Mouse (Mus musculus) left cerebral cortex, adult 9 months (tissue): ENCODE measurements at regions not wholly inside any gene's neighbourhood (a gene's known extent, or its start where the extent isn't known, plus 50 kb on each side); places are given as distances from the start of the nearest gene placed in this dataset.
A peak's percentile ranks its signal among the peaks of the same experiment; 100 is the strongest.

ENCODE experiments used
- DNase-seq, 2 experiments: peaks; one replicate each; pipeline ENCODE4 v3.0.0; 2022; ENCODE audit warnings: low spot score in 2 of 2

DNA sequence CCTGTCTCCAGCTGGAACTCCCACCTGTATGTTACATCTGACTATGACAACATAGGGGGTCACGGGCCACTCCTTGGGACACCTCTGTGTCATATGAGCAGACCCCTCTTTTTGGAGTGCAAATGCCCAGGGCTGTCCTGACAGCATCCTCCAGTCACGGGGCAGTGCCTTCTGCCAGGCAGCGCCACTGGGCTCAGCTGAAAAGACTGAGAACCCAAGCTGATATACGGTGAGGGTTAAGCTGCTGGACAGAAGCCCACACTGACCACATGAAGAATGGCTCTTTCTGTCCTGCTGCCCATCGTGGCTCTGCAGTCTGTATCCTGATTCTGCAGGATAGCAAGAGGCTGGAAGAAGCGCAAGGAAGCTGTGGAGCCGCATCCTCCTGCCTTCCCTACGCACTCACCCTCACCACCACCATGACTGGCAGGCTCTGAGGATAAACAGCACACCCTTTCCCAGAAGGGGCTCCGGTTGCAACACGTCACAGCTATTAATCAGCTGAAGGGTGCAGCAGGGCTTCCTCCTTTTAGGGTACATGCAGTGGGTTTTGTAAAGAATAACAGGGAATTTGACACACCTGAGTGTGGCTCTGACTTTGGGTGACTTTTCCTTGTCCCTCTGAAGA, 93.9 kb upstream of the Arntl start:
- no peak for DNase-seq

- no peak for DNase-seq
These were observed 89.7 kb upstream of the Arntl start for GRCm38 (mm10) chr7:113117599-113117998.

DNA sequence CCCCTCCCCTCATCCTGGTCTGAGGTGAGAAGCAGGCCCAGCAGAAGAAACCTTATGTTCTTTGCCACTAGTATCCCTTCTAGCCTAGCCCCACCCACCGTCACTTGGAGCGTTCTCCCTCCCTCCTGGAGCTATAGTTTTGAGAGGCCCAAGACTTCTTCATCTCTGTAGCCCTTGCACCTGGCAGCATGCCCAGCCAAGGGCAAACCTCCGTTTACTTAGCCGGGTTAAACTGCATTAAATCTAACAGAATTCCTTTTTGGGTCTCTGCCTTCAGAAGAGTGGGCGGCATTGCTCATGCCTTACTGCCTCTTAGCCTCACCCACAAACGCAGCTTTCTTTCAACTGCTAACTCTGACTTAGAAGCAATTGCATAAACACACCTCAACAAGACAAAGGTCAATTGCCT, 85.3 kb upstream of the Arntl start:
- peak; percentile 34 to 42 for DNase-seq

GRCm38 (mm10) chr7:113126010-113126409, 81.3 kb upstream of the Arntl start:
- no peak for DNase-seq

DNA sequence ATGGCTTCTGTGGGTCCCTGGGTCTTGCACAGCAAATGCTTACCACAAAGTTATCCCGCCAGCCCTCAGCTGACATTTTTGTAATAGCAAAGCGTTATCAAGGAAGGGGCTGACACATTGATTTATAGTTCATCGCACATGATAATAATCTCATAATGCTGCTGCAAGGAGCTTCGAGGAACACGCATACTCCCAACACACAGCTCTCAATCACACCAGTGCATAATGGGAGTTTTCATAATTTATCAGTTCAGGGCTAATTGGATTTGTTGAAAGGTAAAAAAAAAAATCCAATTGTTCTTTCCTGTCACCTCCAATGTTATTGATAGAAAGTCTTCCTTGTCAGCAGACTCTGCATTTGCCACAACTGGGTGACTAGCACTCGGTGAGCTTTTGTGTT, 76.7 kb upstream of the Arntl start:
- DNase-seq, result no peak

DNA sequence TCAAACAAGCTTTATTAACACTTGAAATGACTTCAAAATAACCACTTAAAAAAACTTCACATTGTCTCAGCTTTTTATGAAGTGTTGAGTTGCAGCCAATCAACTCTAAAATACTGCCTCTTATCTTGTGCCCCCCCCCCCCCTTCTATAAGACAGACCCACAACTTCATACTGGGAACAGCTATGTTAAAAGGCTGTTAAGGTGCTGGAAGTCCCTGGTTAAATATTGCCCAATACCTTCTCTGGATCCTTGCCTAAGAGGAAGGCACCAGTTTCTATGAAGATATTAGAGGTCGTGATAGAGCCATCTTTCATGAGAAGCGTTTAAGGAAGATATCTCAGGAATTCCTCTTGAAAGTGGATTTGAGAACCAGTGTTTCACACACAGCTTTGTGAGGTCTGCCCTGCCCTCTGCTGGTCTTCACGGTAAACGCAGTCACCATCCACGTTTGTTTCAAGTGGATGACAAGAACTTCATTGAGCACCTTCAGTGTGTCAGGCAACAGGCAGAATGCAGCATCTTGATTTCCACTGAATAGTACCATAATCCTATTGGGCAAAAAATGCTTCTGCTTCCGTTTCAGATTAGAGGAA, 75.2 kb upstream of the Arntl start:
- DNase-seq, result peak in 1 of 2 experiments; percentile 93

- DNase-seq, result no peak
These were observed 73.4 kb upstream of the Arntl start for GRCm38 (mm10) chr7:113133891-113134290.

DNA sequence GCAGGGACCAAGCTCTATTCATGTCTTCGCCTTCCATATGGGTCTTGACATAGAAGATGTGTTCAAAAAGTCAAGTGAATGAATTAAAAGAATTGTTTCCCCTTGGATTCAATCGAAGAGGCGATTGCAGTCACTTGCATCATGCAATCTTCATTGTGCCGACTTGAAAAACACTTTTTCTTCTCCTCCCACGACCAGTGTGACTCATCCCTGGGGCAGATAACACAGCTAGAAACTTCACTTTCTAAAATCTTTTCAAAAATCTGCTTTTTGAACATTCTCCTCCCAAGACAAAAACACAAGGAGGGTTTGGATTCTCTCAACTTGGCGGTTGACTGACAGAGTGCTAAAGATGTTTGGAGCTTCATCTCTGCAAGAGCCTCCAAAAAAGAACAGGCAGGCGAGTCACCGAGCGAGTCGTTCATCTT, 67.2 kb upstream of the Arntl start:
- peak; percentile 61 to 74 for DNase-seq

DNA sequence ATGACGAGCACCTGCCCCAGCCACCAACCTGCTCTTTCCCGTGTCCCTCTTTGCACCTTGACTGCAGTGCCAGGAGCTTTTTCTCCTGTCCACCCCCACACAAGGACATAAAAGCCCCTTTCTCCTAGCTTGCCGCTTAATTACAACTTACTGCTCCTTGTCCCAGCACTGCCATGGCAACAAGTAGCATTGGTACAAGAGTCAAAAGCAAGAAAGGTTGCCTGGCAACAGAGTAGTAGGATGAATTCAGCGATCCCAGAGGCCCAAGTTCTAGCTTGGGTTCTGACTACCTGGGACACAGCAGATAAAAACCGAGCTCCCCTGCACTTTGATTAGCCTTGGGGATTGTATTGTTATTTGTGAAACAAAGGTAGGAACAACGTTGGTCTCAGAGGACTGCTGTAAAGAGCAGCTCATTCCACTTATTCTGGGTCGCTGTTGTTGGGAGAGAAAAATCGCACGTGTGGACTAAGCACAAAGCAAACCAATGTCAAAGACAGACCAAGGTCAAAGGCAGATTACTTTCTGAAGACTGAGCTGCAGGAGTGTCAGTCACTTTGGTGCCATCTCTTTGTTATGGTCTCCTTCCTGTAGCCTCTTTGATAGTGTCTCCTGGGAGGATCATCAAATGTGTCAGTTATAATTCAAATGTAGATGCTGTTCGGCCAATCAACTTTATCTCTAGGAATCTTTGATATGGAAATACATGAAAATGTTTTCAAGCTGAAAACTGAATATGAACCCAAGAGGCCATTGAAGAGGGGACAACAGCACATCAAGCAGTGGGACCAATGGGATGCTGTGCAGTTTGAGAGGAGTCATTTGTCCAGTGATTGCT, 65.2 kb upstream of the Arntl start:
- DNase-seq, result peak in 1 of 2 experiments; percentile 59

GRCm38 (mm10) chr7:113143552-113143951, 63.7 kb upstream of the Arntl start:
- DNase-seq, result peak in 1 of 2 experiments; percentile 94

DNA sequence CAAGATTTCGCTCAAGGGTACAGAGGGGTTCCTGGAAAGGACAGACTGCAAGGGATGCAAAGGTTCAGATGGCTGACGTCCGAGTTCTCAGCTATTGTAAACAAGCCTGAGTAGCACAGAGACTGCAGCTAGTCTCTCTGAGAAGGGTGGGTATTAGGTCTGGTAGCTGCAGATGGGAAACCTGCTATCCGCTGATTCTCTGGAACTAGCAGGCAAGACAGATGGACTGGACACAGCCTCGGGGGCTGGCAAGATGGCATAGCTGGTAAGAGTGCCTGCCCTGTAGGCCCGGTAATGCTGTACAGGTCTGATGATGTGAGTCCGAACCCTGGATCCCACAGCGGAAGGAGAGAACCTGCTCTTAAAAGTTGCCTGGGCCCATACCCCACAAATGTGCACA, 62.2 kb upstream of the Arntl start:
- DNase-seq, result no peak

DNA sequence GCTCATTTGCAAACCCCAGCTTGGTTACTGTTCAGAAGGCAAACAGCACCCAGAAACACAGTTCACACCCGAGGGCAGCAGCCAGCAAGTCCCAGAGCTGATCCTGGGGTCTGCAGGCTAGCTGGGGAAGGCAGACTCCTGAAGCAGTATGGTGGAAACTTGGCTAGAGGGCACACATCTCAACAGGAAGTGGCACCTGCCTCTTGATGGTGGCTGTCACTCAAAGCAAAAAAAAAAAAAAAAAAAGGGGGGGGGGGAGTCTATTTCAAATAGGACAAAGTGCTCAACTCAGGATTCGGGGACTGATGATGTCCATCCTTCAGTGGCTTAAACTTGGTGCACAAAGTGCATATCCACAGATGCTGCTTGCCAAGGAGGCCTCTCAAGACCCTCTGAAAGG, 61.2 kb upstream of the Arntl start:
- no peak for DNase-seq

GRCm38 (mm10) chr7:113146526-113146925, 60.7 kb upstream of the Arntl start:
- DNase-seq, result no peak

DNA sequence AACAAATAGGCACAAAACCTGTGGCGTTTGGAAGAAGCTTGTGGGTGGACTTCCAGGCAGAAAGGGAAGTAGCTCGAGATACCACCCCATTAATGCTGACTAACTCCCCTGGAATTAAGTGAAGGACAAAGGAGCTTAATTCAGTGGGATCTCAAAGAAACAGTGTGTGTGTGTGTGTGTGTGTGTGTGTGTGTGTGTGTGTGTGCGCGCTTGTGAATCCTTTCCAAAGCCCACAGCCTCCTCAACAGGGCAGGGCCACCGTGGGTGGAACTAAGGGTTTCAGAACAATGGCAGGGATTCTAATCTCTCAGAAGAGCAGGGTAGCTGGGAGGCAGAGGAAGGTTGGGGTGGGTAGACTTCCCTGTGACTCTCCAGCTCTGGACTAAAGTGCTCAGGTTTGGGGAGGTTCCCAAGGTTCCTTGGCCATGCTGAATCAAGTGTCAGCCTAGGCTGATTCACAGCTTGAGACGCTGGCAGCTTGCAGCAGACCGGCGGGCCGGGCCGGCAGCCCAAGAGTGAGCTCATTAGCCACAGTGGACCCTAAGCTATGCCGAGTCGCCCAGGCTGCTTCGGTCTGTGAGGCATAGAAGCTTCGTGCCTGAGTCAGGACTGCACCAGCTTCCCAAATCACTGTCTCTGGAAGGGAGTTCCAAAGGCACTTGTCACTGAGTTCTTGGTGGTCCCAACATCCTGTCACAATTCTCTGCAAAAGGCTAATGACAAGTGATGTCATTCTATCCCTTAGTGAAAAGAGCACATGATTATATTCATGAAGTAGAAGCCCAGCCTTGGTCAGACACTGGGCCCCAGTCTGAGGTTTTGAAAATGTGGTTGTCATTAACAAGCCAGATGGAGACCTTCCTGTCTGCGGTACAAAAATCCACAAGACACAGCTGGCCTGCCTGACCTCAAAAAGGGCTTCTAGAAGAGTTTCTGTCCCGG, 59.6 kb upstream of the Arntl start:
- no peak for DNase-seq

- DNase-seq, result no peak
These were observed 58.6 kb upstream of the Arntl start for GRCm38 (mm10) chr7:113148700-113149099.

GRCm38 (mm10) chr7:113149966-113150470, 57.2 kb upstream of the Arntl start:
- no peak for DNase-seq

- DNase-seq, result no peak
These were observed 56.5 kb upstream of the Arntl start for GRCm38 (mm10) chr7:113150789-113151188.

DNA sequence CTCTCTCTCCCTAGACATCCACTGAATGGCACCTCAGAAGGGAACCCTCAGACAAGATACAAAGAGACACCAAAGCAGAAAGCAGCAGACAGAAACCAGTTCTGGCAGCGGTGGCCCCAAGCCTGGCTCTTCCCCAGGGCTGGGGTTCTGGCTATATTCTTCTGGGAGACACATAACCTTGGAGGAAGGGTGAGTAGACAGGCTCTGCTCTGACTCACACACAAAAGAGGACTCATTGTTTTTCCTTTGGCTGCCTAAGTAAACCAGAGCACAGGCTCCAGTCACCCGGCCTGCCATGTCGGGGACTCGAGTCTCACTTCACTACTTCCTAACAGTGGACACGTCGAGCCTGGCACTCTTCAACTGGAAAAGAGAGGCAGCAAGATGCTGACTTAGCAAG, 55.8 kb upstream of the Arntl start:
- DNase-seq, result no peak

DNA sequence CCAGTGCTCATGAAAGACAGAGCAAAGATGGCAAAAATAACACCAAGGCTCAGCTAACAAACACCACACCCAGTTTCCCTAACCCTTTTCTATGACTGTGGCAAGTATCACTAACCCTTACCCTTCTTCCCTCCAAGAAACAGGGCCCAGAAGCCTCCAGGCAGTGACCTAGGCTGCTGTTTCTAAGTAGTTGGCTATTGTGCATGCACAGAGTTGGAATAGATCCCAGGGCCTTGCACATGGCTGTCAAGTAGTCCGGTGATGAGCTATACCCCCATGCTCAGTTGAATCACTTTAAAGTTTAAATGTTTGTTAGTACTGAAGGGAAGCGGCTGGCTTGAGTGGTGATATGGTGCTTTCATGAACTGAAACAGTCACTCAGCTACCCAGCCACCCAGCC, 53.9 kb upstream of the Arntl start:
- DNase-seq, result no peak

DNA sequence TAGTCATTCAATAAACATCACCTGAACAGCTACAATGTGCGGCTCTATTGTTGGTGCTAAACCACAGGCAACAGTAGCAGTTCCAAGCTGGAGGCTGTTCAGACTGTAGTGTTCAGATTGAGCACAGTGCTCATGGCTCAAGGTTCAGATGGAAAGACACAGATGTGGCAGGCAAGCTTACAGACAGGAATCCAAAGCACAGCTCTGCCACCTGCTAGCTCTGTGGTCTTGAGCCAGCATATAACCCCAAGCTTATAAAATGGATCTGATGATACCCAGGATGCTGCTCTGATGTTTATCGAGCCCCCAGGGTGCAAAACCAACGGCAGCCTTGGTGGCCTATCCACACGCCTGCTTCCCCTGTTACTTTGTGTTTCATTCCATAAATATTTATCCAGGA, 53.2 kb upstream of the Arntl start:
- DNase-seq, result no peak

DNA sequence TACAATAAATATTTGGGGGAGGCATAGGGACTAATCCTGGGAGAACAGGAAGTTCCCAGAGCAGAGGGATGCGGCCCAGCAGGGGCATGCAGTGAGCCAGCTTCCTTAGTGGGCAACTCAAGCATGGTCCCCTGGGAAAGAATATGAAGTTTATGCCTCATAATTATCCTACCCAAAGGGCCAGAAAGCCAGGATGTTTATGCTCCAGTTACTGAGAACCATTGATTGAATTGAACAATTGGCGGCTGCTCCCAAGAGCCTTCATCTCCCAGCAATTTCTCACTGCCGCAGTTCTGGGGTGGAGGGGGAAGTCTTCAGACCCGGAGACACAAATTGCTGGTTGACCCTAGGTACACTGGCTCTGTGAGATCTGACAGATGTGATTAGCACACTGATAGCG, 50.9 kb upstream of the Arntl start:
- no peak for DNase-seq
